Mouse (Mus musculus) midbrain, embryonic 10.5 days (tissue): ENCODE measurements at regions not wholly inside any gene's neighbourhood (a gene's known extent, or its start where the extent isn't known, plus 50 kb on each side); places are given as distances from the start of the nearest gene placed in this dataset.

Source experiments
- DNase-seq: peaks from one replicate; pipeline ENCODE4 v3.0.0-alpha.2; 2017; ENCODE audit warnings: low spot score
- H3K27ac ChIP-seq: fragments of 300-500 bp; sonication (generic); replicated peaks from 2 replicates; pipeline ENCODE4 v1.5.1; 2016; ENCODE audit warnings: mild to moderate bottlenecking
- H3K27me3 ChIP-seq: fragments of 300-500 bp; sonication (generic); 2 replicates; pipeline ENCODE4 v1.6.1; 2016; ENCODE audit warnings: low read depth, mild to moderate bottlenecking; ENCODE audit not compliant: poor library complexity, severe bottlenecking
- H3K36me3 ChIP-seq: fragments of 300-500 bp; sonication (generic); 2 replicates; pipeline ENCODE4 v1.6.1; 2016; ENCODE audit warnings: mild to moderate bottlenecking, moderate library complexity
- H3K4me1 ChIP-seq: fragments of 300-500 bp; sonication (generic); 2 replicates; pipeline ENCODE4 v1.6.1; 2016
- H3K4me3 ChIP-seq: fragments of 300-500 bp; sonication (generic); 2 replicates; pipeline ENCODE4 v1.5.1; 2016; ENCODE audit warnings: mild to moderate bottlenecking, moderate library complexity
- H3K9me3 ChIP-seq: fragments of 300-500 bp; sonication (generic); replicated peaks from 2 replicates; pipeline ENCODE4 v1.6.1; 2016; ENCODE audit warnings: mild to moderate bottlenecking
- WGBS: fragments of 180-500 bp; shearing (Covaris S2); methylation state at CpG from one replicate; pipeline ENCODE4 v1.1.7; 2016; 5-methylcytosine and 5-hydroxymethylcytosine counted together

GRCm38 (mm10) chr7:95352133-95352532, 818.9 kb upstream of the Tenm4 start:
- Histone ChIP-seq H3K27me3 (no peaks in the 10 kb centered on the region), H3K36me3 (no peaks in the 10 kb centered on the region), H3K4me3 (no peak overlapping the region), H3K4me1 (peaks cover 24% of the 10 kb centered on the region), H3K27ac (peak overlapping the region; percentile 73; the same call in 1 of the 2 replicates), H3K9me3 (no peaks in the 10 kb centered on the region)
- DNase-seq: no peak
- WGBS: 92% methylated on average over 3 of the region's 3 CpGs

GRCm38 (mm10) chr7:95354991-95355390, 816.1 kb upstream of the Tenm4 start:
- Histone ChIP-seq H3K9me3 (no peaks in the 10 kb centered on the region), H3K4me1 (peaks cover 30% of the 10 kb centered on the region), H3K27ac (no peak overlapping the region), H3K36me3 (no peaks in the 10 kb centered on the region), H3K4me3 (no peak overlapping the region), H3K27me3 (no peaks in the 10 kb centered on the region)
- 70% methylated on average over 2 of the region's 2 CpGs for WGBS
- no peak for DNase-seq

GRCm38 (mm10) chr7:95358732-95359131, 812.3 kb upstream of the Tenm4 start:
- Histone ChIP-seq H3K36me3 (no peaks in the 10 kb centered on the region), H3K27ac (peak overlapping the region; percentile 67), H3K4me3 (no peak overlapping the region), H3K27me3 (no peaks in the 10 kb centered on the region), H3K9me3 (no peaks in the 10 kb centered on the region), H3K4me1 (peaks cover 10% of the 10 kb centered on the region)
- WGBS: 17% methylated on average over 4 of the region's 4 CpGs
- no peak for DNase-seq

GRCm38 (mm10) chr7:95359154-95359553, 811.9 kb upstream of the Tenm4 start:
- Histone ChIP-seq H3K36me3 (no peaks in the 10 kb centered on the region), H3K27ac (peak overlapping the region; percentile 67), H3K27me3 (no peaks in the 10 kb centered on the region), H3K9me3 (no peaks in the 10 kb centered on the region), H3K4me1 (peaks cover 10% of the 10 kb centered on the region), H3K4me3 (no peak overlapping the region)
- WGBS: 79% methylated on average over 6 of the region's 6 CpGs
- no peak for DNase-seq
